Mouse (Mus musculus): Measurements from ENCODE around the gene Pxn. TPM values are rescaled to one million over a fixed set of nuclear protein-coding genes. Genes with fewer than 3 reads are reported as not detected.

Gene Pxn
- 56.4 and 59.3 TPM in 2 replicates for polyA plus RNA-seq (2015; fragmentation: Nextera tagmentation; extraction: Ambion mirVana)

DNA sequence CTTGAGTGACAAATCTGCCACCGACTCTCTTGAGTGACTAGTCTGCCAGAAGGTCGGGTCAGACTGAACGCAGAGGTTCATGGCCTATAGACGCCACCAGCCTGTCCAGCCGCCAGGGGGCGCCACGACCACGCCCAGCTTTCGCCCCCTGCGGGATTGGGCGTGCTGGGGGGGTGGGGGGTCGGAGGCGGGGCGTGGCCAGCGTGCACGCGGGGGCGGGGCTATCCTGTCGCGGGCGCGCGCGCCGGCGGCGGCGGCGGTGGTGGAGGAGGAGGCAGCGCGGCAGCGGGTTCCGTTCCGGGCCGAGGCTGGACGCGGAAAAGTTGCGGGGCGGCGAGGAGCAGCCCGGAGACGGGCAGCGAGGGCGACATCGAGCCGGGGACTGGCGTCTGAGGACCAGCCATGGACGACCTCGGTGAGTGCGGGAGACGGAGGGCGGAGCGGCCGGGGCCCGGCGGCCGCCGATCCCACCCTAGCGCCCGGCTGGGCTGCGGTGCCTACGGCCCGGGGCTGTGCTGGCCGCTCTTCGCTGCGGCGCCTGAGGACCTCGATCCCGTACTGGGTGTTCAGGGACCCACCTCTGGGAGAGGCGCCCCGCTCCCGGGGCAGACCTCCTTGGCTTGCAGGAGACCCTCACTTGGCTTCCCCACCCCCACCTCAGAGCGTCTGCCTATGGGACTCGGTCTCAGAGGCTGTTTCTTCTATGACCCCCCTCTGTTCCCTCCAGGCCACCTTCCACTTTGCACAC is at the start of gene Pxn:
Gene Pxn (plus strand): TSS at position 223 of the 748 bp plus-strand sequence.
- DNase-seq (ENCODE audit: low spot score) = peak; percentile 91
- peaks cover 6% of the 10 kb centered on the region; the same call in 1 of the 2 replicates for H3K4me1 ChIP-seq (ENCODE audit: insufficient read depth, low read depth, low read length)
- WGBS = under 1% methylated on average over 28 of the region's 74 CpGs
- no peaks in the 10 kb centered on the region for H3K9me3 ChIP-seq (ENCODE audit: low read length)
- H3K4me2 ChIP-seq (replicated peaks; ENCODE audit: low read depth, low read length) = peak within 1 kb of the TSS; percentile 85
- H3K9ac ChIP-seq (replicated peaks; ENCODE audit: low read depth) = peak within 1 kb of the TSS; percentile 92
- TF ChIP-seq CTCF (IDR thresholded peaks at IDR 0.05) = peak; percentile 94
- TF ChIP-seq EP300 (IDR thresholded peaks at IDR 0.05) = no peak
- no peaks in the 10 kb centered on the region for H3K27me3 ChIP-seq (replicated peaks; ENCODE audit: insufficient read depth, low read length)
- H3K36me3 ChIP-seq (ENCODE audit: insufficient read depth, low read length) = no peaks in the 10 kb centered on the region
- peak within 1 kb of the TSS; percentile 95 for H3K4me3 ChIP-seq (ENCODE audit: low read depth, low read length)
- peak; percentile 90 for ATAC-seq
- H3K27ac ChIP-seq (ENCODE audit: low read length) = peak within 1 kb of the TSS; percentile 83

DNA sequence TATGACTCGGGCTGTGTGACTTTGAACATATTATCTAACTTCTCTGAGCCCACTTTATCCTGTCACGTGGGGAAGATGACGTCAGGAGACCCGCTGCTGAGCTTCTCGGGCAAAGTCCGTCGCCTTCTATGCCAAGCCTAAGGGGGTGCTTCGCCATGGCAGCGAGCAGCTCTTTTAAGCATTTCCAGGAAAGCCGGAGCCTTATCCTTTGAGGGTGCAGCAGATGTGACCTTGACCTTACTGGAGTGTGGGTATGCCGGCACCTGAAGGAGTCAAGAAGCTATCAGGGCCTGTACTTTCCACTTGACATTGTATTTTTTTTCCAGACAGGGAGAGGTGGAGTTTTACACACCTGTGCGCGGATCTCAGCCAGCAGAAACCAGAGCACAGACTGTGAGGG is 47.6 kb upstream of the Pxn start:
- WGBS = 40% methylated on average over 13 of the region's 13 CpGs
- H3K9me3 ChIP-seq (ENCODE audit: low read length) = no peaks in the 10 kb centered on the region
- ATAC-seq = no peak

DNA sequence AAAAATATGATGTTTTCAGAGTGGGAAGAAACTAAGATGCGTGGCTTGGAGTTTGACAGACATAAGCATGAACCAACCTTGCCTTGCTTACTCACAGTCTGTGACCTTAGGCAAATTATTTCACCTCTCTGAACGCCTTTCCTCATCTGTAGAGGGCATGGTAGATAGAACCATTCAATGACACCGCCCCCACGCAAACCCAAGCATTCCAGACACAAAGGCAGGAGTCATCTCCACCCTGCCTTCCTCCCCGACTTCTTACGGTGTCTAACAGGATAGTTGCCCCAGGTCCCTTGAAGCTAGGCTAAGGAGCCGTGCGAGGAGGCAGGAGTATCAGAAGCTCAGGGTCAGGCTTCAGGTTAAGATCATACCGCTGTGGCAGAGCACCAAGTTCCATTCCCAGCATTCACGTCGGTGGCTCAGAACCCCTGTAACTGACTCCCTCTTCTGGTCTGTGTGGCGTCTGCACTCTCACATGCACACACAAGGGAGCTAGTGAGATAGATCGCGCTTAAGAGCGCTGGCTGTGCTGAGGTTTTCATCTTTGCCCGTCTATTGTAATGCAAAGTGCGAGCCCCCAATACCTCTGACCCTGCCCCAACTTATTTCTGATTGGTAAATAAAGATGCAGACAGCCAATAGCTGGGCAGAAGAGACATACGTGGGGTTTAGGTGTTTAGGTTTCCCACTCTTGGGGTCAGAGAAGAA is 41.9 kb upstream of the Pxn start:
- 78% methylated on average over 18 of the region's 18 CpGs for WGBS
- TF ChIP-seq CTCF (IDR thresholded peaks at IDR 0.05) = no peak
- TF ChIP-seq EP300 (IDR thresholded peaks at IDR 0.05) = no peak
- Histone ChIP-seq H3K4me2 (replicated peaks; ENCODE audit: low read depth, low read length) (no peak overlapping the region), H3K27ac (ENCODE audit: low read length) (no peak overlapping the region), H3K27me3 (replicated peaks; ENCODE audit: insufficient read depth, low read length) (no peaks in the 10 kb centered on the region), H3K9ac (replicated peaks; ENCODE audit: low read depth) (no peak overlapping the region), H3K4me1 (ENCODE audit: insufficient read depth, low read depth, low read length) (no peaks in the 10 kb centered on the region), H3K9me3 (ENCODE audit: low read length) (no peaks in the 10 kb centered on the region), H3K36me3 (ENCODE audit: insufficient read depth, low read length) (no peaks in the 10 kb centered on the region), H3K4me3 (ENCODE audit: low read depth, low read length) (no peak overlapping the region)
- no peak for DNase-seq (ENCODE audit: low spot score)
- no peak for ATAC-seq

More for the DNA sequence above, 47.6 kb upstream of the Pxn start:
- no peak overlapping the region for H3K27ac ChIP-seq (ENCODE audit: low read length)
- TF ChIP-seq CTCF (IDR thresholded peaks at IDR 0.05) (no peak), EP300 (IDR thresholded peaks at IDR 0.05) (no peak)
- no peaks in the 10 kb centered on the region for H3K27me3 ChIP-seq (replicated peaks; ENCODE audit: insufficient read depth, low read length)
- H3K36me3 ChIP-seq (ENCODE audit: insufficient read depth, low read length) = no peaks in the 10 kb centered on the region
- no peak overlapping the region for H3K4me2 ChIP-seq (replicated peaks; ENCODE audit: low read depth, low read length)
- H3K9ac ChIP-seq (replicated peaks; ENCODE audit: low read depth) = no peak overlapping the region
- H3K4me1 ChIP-seq (ENCODE audit: insufficient read depth, low read depth, low read length) = no peaks in the 10 kb centered on the region
- H3K4me3 ChIP-seq (ENCODE audit: low read depth, low read length) = no peak overlapping the region
- no peak for DNase-seq (ENCODE audit: low spot score)

DNA sequence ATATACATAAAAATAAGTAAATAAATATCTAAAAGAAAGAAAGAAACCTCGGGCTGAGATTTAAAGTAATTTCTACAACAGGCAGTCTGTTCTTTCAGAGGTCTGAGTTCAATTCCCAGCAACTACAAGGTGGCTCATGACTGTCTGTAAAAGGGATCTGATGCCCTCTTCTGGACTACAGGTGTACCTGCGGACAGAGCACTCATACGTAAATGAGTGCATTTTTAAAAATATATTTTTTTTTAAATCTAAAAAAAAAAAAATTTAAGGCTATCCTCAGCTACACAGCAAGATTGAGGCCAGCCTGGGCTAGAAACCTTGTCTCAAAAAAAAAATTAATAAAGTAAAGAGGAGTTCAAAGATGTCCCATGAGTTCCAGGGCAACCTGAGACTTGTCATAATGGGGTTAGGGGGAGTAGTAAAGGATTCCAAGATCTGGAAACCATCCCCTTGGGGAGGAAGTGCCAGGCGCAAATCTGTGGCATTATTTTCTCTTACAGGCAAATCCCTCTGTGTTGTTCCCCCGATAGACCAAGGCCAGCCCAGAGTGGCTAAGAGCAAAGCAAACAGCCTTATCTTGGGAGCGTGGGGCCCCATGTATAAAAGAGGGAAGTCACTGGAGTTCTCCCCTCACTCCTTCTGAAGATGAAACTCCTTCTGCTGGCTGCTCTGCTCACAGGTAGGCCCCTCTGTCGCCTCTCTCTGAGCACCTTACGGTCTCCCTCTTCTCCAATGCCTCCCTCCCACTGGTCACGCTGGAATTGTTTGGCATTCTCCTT is 40.6 kb upstream of the Pxn start, which contains the start of gene Pla2g1b:
Gene Pla2g1b (plus strand): TSS at position 621 of the 779 bp plus-strand sequence.
- no peaks in the 10 kb centered on the region for H3K9me3 ChIP-seq (ENCODE audit: low read length)
- no peaks in the 10 kb centered on the region for H3K36me3 ChIP-seq (ENCODE audit: insufficient read depth, low read length)
- 34% methylated on average over 9 of the region's 9 CpGs for WGBS
- TF ChIP-seq CTCF (IDR thresholded peaks at IDR 0.05) = peak; percentile 50
- no peak for TF ChIP-seq EP300 (IDR thresholded peaks at IDR 0.05)
- H3K27ac ChIP-seq (ENCODE audit: low read length) = 0 out of 2 replicates have a peak within 1 kb of the TSS, but pooled peaks have one; percentile 26
- no peaks in the 10 kb centered on the region for H3K27me3 ChIP-seq (replicated peaks; ENCODE audit: insufficient read depth, low read length)
- peaks cover 1% of the 10 kb centered on the region; the same call in 1 of the 2 replicates for H3K4me1 ChIP-seq (ENCODE audit: insufficient read depth, low read depth, low read length)
- H3K4me3 ChIP-seq (ENCODE audit: low read depth, low read length) = no peak within 1 kb of the TSS
- DNase-seq (ENCODE audit: low spot score) (peak; percentile 41), ATAC-seq (peak; percentile 65)
- 0 out of 2 replicates have a peak within 1 kb of the TSS, but pooled peaks have one; percentile 5 for H3K9ac ChIP-seq (replicated peaks; ENCODE audit: low read depth)
- no peak within 1 kb of the TSS; the same call in 1 of the 2 replicates for H3K4me2 ChIP-seq (replicated peaks; ENCODE audit: low read depth, low read length)

DNA sequence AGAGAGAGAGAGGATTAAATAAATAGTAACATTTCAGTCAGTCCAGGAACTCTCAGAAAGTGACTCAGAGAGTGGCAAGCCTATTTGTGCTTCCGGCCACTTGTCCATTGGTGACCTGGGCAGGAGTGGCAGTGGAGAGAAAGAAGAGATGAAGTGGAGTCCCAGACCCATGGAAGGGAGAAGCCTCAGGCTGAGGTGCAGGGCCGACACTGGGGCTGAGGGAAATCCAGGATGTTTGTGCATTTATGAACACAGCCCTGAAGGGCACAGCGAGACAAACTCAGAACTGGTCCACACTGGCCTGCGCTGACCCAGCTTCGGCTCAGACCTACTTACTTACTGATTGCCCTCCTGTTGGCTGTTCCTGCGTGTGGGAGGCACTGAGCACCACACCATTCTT is 36.7 kb upstream of the Pxn start:
- Histone ChIP-seq H3K9ac (replicated peaks; ENCODE audit: low read depth) (no peak overlapping the region), H3K4me1 (ENCODE audit: insufficient read depth, low read depth, low read length) (peaks cover 4% of the 10 kb centered on the region; the same call in 1 of the 2 replicates), H3K4me2 (replicated peaks; ENCODE audit: low read depth, low read length) (no peak overlapping the region), H3K27ac (ENCODE audit: low read length) (no peak overlapping the region), H3K27me3 (replicated peaks; ENCODE audit: insufficient read depth, low read length) (no peaks in the 10 kb centered on the region), H3K4me3 (ENCODE audit: low read depth, low read length) (no peak overlapping the region), H3K36me3 (ENCODE audit: insufficient read depth, low read length) (no peaks in the 10 kb centered on the region), H3K9me3 (ENCODE audit: low read length) (no peaks in the 10 kb centered on the region)
- ATAC-seq = peak; percentile 89
- 43% methylated on average over 6 of the region's 6 CpGs for WGBS
- no peak for TF ChIP-seq EP300 (IDR thresholded peaks at IDR 0.05)
- no peak for TF ChIP-seq CTCF (IDR thresholded peaks at IDR 0.05)
- DNase-seq (ENCODE audit: low spot score) = peak; percentile 88

All from lung, postnatal 0 days (tissue).